Mouse (Mus musculus) 416B (cell line): Measurements from ENCODE around the gene Upk3bl.
A peak's percentile ranks its signal among the peaks of the same experiment; 100 is the strongest.

Source experiments
- DNase-seq: peaks from one replicate; pipeline ENCODE4 v3.0.0; 2011; ENCODE audit warnings: low read depth

Upk3bl gene

DNA sequence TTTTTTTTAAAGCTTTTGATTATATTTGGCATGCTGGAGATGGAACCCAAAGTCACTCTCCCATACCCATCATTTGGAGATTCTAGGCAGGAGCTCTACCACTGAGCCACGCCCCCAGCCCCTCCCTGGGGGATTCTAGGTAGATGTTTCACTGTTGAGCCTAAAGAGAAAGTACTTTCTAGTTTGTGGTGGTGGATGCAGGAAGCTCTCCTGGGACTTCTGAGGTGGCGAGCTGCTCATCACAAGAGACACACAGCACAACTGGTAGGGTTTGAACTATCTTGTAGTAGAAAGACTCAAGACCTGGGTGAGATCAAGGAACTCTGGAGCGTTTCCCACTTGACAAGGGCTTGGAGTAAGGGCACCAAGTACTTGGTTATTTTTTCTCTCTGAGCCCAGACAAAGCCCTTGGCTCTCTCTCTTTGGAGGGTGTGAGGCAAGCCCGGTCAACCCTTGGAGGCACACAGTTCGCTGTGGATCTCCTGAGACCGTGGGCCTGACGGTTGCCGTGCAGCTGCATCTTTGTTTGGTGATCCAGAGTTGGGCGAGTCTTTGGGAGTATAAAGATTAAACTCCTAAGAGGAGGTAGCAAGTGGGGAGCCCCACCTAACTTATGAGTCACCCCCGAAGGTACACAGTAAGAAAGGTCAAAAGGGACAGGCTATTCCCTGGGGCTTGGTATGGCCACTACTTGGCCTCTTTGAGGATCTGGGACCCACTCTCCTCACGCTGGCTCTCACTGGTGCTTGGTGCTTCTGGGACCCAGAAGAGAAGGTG lies at the start of gene Upk3bl:
Gene Upk3bl, plus strand, starts transcription at position 192 of the 777 bp plus-strand sequence.
- no peak for DNase-seq

DNA sequence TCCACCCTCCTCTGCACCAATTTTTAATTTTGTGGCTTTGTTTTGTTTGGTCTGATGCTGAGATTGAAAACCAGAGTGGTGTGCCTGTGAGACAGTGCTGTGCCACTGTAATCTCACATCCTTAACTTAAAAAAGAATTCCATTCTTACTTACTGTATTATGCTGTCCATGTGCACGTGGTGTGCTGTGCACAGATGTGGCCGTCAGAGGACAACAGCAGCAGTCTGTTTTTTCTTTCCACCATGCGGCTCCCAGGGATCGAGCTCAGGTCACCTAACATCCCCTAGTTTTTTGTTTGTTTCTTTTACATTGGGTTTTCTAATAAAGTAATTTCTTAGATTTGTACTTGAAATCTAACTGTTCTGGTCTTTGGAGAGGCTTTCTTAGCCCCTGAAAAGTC lies 49.8 kb upstream of the Upk3bl start:
- DNase-seq, result no peak

DNA sequence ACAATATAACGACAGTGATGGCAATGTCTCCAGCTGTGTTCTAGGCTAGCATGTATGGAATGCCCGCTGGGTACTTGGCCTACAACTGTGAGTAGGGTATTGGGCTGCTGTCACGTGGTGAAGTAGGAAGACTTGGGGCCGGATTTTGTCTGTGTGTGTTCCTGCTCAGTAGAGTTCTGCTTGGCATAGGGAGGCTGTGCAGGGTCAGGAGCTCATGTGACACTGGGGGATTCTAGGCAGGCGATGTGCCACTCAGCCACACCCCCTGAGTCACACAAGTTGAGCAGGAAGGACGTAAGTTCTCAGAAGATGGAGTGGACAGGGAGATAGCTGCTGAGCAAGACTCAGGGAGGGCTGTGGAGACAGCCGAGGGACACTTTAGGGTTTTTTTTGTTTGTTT lies 46.5 kb upstream of the Upk3bl start:
- DNase-seq, result peak; percentile 88

DNA sequence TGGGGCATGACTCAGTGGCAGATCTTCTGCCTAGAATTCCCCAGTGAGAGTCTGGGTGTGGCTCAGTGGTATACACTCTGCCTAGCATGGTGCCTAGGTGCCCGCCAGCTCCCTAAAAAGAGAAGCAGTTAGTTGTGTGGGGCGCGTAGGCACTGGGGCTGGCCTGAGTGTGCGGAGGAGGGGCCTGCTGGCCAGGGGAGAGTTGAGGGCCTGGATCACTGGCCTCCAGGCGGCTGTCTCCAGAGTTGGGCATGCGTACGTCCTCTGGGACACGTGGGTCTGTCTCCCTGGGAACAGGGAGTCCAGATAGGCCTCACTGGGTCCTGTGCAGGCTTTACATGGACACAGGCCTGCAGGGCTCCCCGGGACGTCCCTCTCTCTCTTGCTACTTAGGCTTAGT lies 39.4 kb upstream of the Upk3bl start:
- DNase-seq, result no peak

DNA sequence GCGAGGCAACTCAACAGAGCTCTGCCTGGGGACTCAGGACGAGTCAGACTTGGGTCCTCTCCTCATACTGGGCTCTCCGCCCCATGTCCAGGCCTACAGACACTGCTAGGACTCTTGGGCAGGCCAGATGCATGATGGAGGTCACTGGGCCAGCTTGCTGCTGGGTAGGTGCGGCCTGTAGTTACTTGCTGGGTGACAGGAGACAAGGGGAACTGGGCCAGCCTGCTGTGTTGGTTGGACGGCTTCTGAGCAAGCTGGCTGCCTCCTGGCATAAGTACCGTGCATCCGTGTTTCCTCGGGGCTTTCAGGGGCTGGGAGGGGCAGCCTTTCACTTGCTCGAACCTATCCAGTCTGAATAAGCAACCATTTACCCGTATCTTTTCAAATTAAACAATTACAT lies 38.7 kb upstream of the Upk3bl start:
- DNase-seq, result no peak

DNA sequence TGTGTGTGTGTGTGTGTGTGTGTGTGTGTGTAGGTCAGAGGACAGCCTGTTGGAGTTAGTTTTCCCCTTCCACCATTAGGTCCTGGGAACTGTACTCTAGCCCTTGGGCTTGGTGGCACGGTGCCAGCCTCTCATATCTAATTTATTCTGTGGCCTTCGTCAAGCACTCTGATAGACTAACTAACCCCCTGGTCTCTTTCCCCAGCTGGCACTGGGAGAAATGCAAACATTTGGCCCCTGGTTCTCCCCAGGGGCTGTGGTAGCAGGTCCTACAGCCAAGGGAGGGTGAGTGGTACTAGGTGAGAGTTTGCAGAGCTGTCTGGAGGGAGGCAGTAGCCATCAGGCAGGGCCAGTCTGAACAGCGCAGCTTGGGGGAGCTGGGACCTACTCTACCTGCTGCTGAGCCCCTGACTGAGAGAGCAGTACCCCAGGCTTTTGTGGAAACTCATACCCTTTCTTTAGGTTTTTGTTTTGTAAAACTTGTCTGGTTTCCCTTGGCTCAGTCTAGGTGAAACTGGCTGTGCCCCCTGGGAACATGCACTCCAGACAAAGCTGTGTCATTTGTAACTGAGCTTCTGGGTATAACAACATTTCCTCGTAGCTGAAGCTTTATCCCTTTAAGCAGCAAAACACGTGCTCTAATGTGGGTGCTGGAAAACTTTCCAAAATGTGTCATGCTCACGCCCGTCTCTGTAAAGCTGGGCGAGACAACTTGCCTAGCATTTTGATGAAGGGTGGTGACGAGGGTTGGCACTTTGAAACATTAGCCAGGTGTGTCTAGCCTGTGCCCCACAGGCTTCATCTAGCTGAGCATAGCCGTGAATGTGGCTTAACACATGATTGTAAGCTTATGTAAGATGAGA lies 38.0 kb upstream of the Upk3bl start:
- no peak for DNase-seq

DNA sequence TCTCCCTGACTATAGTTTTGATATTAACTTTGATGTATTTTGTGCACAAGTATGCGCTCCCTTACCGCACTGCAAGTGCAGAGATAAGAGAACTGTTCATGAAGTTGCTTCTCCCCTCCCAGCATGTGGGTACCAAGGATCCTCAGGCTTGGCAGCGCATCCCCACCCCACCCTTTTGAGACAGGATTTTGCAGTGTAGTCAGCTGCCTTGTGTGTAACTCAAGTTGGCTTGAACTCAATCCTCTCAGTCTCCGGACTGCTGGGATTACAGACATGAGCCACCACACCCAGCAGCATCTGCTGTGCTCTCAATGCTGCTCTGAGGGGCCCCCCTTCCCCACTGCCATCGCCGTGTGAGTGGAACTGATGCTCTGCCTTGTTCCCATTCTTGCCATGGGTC lies 37.0 kb upstream of the Upk3bl start:
- DNase-seq, result no peak

DNA sequence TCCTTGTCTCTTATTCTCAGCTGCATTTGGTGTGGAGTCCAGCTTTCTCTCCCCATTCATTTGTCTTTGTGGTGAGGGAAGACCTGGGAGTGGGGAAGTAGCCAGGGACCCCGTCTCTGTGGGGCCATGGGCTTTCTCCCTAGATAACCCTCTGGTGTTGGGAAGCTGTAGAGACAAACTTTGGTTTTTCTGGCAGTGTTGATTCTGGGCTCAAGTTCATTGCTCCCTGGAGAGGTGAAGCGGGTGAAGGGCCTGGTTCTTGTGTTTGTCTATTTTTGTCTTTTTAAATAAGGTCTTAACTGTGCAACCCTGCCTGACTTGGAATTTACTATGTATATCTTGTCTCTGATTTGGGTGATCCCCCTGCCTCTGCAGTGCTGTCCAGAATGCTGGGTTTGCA lies 35.6 kb upstream of the Upk3bl start:
- DNase-seq, result no peak

DNA sequence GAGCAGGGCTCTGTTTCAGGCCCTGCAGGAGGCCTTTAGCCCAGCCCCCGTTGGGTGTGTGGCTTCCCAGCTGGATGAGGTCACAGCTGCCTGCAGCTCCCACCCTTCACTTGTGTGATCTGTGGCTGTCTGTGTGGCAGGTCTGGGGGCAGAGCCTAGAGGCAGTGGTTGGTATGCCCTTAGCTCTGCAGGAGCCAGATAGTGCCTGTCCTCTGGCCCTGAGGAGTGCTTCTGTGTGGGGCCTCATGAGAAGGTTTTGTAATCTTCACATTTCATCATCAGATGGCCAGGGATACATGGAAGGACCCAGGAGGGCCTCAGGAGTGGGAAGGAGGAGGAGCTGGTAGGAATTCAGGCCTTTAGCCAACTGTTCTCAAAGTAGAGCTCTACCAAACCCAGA lies 34.4 kb upstream of the Upk3bl start:
- DNase-seq, result no peak

DNA sequence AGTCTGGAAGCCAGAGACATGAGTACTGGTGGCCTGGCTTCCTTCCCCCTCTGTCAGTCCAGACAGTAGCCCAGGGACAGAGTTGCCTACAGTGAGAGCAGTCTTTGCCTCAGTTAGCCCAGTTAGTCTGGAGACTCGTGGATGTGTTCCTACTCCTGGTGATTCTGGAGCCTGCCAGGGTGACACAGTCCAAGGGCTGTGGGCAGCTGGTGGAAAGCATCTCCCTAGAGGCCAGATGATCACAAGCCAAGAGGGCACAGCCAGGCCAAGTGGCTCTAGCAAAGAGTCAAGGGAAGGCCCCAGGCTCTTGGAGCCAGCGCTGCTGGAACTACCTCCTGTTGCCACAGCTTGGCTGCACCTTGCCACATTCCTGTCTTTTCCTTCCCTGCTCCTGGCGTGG lies 28.6 kb upstream of the Upk3bl start:
- DNase-seq, result no peak

DNA sequence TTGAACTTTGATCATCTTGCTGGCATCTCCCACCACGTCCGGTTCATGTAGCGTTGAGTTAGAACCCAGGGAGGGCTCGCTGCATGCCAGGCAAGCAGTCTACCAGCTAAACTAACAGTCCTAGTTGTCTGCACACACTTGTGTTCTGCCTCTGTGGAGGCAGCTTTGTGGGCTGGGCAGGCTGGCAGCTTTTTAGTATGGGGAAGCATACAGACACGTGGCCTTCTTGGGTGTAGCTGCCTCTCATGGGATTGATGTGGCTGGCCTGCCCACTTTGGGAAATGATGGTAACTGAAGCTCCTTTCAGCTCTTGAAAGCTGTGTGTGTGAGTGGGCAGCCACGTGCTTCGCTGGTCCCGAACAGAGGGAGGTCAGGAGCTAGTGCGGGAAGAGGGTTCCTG lies 27.4 kb upstream of the Upk3bl start:
- DNase-seq, result no peak

DNA sequence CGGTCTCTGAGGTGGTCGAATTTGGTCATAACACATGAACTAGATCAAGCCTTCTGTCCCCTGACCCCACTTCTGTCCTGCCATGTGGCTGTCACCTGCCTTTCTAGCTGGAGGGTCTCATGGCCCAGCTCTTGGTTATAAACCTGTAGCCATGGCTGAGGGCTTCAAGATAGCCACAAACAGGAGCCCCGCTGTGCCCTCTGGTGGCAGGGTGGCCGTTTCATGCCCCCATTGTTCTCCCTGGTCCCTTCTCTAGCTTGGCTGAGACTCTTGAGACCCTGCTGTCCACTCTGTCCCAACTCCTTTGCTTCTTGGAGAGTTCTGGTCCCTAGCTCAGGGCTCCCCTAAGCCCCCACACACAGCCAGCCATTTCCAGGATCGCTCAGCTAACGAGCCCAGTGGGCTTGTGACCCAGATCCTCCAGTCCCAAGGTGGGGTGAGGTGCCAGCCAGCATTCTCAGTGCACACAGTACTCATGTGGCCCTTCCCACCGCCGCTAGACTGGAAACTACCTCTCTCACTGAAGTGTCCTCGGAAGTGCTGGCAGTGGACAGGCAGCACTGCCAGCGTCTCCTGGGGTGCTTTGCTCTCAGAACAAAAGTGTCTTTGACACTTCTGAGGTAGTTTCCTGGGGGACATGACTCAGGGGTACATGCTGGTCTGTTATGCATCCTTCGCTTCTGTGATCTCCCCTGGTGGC lies 26.5 kb upstream of the Upk3bl start:
- DNase-seq, result no peak

DNA sequence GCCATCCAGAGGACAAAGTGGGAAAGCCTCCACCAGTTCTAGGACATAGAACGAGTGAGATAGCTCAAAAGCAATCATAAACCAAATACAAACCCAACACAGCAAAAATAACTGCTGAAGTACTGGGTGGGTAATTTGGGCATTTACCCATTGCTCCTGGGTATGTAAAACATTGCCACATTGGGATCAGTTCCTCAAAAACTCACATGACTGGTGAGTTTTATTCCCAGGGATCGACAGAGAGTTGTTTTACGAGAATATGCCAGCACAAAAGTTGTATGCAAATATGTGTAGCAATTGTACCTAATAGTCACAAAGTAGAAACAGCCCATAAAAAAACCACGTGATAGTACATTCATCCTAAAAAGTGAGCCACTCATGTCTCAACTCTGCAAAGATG lies 19.4 kb upstream of the Upk3bl start:
- no peak for DNase-seq

DNA sequence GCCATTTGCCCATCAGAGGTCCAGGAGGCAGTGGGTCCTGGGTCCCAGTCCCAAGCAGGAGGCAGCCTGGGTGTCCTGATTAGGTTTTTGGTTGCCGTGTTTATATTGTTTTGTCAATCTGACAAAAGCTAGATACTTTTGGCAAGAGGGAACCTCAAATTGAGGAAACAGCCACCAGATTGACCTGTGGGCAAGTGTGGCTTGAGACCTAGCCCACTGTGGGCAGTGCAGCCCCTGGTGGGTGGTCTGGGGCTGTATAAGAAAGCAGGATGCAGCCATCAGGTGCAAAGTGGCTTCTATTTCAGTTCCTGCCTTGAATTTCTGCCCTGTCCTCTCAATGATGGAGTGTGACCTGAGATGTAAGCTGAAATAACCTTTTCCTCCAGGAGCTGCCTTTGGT lies 19.0 kb upstream of the Upk3bl start:
- DNase-seq, result no peak

DNA sequence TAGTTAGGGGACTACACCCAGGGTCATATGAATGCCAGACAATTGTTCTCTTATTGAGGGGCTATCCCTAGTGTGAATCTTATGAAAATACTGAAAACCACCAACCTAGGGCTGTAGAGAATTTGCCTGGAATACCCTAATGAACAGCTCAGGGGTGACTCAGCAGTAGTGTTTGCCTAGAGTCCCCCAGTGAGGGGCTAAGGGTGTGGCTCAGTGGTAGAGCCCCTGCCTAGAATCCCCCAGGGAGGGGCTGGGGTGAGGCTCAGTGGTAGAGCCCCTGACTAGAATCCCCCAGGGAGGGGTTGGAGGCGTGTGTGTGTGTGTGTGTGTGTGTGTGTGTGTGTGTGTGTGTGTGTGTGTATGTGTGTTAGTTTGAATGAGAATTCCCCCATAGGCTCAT lies 17.6 kb upstream of the Upk3bl start:
- DNase-seq, result no peak

DNA sequence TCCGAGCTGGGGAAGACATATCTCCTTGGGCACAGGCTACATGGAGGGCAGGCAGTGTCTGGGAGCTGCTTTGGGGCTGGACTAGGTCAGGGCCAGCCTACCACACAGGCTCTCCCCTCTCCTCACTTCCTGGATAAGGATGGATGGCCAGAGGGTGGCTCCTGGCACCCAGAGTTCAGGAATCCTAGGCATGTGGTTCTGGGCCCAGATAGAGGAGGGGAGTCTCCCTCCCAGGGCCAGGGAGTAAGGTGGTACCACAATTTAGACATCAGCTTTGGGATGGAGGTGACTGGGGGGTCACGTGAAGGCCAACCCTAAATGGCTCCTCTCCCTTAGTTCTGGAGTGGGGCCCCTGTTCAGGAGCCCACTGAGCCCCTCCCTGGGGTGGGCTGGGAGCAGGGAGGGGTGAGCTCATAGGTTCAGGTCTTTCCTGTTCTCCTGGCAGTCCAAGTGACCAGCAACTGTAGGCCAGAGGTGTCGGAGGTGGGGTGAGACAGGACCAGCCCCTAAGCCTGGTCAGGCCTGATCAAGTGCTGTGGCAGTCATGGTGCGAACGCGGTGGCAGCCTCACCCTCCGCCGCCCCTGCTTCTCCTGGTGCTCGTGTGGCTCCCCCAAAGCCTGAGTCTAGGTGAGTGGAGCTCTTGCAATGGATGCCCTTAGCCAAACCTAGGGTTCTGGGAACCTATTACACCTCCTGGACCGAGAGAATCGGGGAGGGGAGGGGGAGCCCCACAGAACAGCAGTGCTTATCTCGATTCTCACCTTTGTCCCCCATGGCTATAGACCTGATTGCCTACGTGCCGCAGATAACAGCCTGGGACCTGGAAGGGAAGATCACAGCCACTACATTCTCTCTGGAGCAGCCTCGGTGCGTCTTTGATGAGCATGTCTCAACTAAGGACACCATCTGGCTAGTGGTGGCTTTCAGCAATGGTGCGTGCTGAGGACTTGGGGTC lies 15.8 kb upstream of the Upk3bl start, which contains the start of gene Upk3b:
Gene Upk3b, plus strand, starts transcription at position 239 of the 957 bp plus-strand sequence.
- no peak for DNase-seq

DNA sequence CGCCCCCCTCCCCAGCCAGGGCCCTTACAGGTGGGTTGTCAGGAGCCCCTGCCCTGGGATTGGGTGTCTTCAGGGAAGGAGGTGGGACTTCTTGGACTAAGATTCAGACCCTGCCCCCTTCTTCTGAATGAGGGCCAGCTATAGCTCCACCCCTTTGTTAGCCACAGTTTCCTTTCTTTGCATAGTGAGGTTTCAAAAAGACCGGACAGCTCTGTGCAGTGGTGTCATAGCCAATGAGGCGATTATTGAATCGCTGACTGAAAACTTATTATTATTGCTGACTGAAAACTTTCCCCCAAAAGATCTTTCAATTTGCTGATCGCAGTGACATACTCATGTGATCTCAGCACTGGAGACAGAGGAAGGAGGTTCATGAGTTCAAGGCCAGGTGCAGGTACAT lies 14.1 kb upstream of the Upk3bl start:
- DNase-seq, result peak; percentile 91

DNA sequence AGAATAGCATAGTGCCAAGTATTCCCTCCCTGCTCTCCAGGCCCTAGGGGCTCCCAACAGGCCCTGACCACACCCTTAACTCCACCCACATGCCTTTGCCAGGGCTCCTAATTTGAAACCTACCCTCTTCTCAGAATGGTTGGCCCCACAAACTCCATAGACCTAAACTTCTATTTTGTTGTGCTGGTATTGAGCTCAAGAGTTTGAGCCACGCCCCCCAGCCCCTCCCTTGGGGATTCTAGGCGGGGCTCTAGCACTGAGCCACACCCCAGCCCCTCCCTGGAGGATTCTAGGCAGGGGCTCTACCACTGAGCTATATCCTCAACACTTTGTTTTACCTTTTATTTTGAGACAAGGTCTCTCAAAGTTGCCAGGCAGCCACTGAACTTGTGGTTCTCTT lies 13.0 kb upstream of the Upk3bl start:
- peak; percentile 41 for DNase-seq

DNA sequence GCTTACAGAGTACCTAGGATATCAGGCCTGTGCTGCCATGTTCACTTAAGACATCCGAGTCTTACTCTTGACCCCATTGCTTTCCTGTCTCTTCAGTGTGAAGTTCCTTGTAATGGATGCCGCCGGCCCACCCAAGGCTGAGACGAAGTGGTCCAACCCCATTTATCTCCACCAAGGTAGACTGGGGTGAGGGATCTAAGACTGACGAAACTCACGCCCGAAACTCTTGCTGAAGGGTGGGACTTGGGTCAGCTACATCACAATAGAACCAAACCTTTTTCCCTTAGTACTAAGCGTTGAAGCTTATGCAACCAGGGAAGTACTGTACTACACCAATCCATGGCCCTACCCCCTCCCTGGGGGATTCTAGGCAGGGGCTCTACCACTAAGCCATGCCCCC lies 12.6 kb upstream of the Upk3bl start:
- DNase-seq, result no peak

DNA sequence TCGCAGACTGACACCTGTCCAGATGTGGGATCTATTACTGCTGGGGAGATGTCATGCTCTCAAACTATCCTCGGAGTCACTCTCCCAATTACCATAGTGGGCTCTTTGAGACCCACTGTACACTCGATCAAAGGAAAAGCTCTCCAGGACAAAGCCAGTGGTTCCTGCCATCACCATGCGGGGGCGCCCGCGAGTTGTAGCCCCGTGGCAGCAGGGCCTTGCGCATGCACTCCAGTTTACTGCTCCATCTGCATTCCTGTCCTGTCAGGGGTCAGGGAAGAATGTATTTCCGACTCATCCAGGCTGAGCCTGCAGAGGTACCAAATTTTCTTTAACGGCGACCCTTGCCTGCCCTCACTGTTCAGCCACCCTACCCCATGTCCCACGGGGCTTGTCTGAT lies 9.4 kb upstream of the Upk3bl start:
- DNase-seq, result peak; percentile 47

DNA sequence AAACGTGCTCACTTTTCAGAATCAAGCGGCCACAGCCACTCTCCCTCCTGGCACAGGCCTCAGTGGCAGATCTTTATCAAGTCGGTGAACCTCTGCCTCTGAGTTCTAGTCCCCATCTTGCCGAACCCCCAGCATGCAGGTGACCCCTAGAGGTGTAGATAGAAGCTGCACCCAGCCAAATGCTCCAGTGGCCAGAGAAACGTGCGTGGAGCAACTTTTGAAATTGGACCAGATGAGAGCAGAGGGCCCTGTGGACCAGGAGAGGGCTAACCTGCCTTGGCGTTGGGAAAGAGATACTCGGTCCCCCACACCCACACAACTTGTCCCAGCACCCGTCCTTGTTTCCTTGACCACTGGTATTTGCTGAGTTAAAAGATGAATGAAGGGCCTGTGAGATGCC lies 8.9 kb upstream of the Upk3bl start:
- peak; percentile 62 for DNase-seq

DNA sequence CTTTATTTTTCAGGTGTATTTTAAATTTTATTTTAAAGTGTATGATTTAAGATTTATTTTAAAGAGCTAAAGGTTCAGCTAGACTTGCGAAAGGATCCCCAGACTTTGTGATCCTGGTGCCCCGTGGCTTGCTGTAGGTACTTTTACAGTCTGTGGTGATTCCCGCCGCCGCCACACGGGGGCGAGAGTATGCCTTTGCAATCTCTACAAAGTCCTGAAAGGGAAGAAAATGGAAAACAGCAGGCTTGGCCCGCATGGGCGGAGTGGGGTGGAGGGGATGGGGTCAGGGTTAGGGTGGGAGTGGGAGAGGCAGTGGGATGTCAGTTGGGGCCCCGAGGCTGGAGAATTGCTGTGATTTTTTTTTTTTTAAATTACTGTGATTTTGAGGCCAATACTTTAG lies 8.3 kb upstream of the Upk3bl start:
- peak; percentile 77 for DNase-seq
